Mouse (Mus musculus) bone marrow macrophage, adult 2 months (primary cell): ENCODE results near the gene Ncbp3.

ENCODE experiments used
- CTCF ChIP-seq: IDR thresholded peaks from 2 replicates; pipeline ENCODE4 v1.5.1; 2012; ENCODE audit warnings: low read depth, mild to moderate bottlenecking, low read length, moderate library complexity
- POLR2A ChIP-seq: IDR thresholded peaks from 2 replicates; pipeline ENCODE4 v1.6.1; 2012; ENCODE audit warnings: mild to moderate bottlenecking, low read depth, low read length, borderline replicate concordance

GRCm38 (mm10) chr11:73047542-73047996 lies at the start of gene Ncbp3:
- TF ChIP-seq CTCF (no peak), POLR2A (no peak)
